Mouse (Mus musculus) intestine, embryonic 16.5 days (tissue): ENCODE data around the gene Pou2f1. TPM values are rescaled to one million over a fixed set of nuclear protein-coding genes. Genes with fewer than 3 reads are reported as not detected.

ENCODE experiments used
- ATAC-seq: fragments of 200-750 bp; cut with Nextera tagmentation; 2 replicates; pipeline ENCODE4 v1.8.0; 2017; ENCODE audit warnings: moderate TSS enrichment, moderate library complexity
- H3K27ac ChIP-seq: fragments of 300-500 bp; sonication (generic); 2 replicates; pipeline ENCODE4 v1.5.1; 2014; ENCODE audit warnings: mild to moderate bottlenecking, low read length
- H3K27me3 ChIP-seq: fragments of 300-500 bp; sonication (generic); replicated peaks from 2 replicates; pipeline ENCODE4 v1.6.1; 2014; ENCODE audit warnings: low read length, control low read depth, mixed read lengths; ENCODE audit not compliant: control insufficient read depth, insufficient read depth
- H3K36me3 ChIP-seq: fragments of 300-500 bp; sonication (generic); 2 replicates; pipeline ENCODE4 v1.6.1; 2014; ENCODE audit warnings: low read length, control low read depth; ENCODE audit not compliant: control insufficient read depth, insufficient read depth
- H3K4me1 ChIP-seq: fragments of 300-500 bp; sonication (generic); 2 replicates; pipeline ENCODE4 v1.6.1; 2014; ENCODE audit warnings: low read length, control low read depth, mixed read lengths; ENCODE audit not compliant: control insufficient read depth, insufficient read depth
- H3K4me2 ChIP-seq: fragments of 300-500 bp; sonication (generic); 2 replicates; pipeline ENCODE4 v1.6.1; 2014; ENCODE audit warnings: low read depth, low read length, control low read depth
- H3K4me3 ChIP-seq: fragments of 300-500 bp; sonication (generic); 2 replicates; pipeline ENCODE4 v1.5.1; 2014; ENCODE audit warnings: mild to moderate bottlenecking, low read length
- H3K9ac ChIP-seq: fragments of 300-500 bp; sonication (generic); 2 replicates; pipeline ENCODE4 v1.6.1; 2014; ENCODE audit warnings: low read depth, low read length
- H3K9me3 ChIP-seq: fragments of 300-500 bp; sonication (generic); 2 replicates; pipeline ENCODE4 v1.6.1; 2016; ENCODE audit warnings: low read length, control low read depth; ENCODE audit not compliant: control insufficient read depth
- WGBS: fragments of 180-500 bp; shearing (Covaris S2); extraction: QIAGEN DNeasy Blood & Tissue Kit; methylation state at CpG from one replicate; pipeline ENCODE4 v1.1.7; 2014; 5-methylcytosine and 5-hydroxymethylcytosine counted together
- polyA plus RNA-seq: library from polyadenylated mRNA; unstranded; fragments of >200 nt; fragmentation: Nextera tagmentation; extraction: Ambion mirVana; gene quantifications from 2 replicates; pipeline ENCODE4 v1.2.1, GENCODE M21; 2015

Gene Pou2f1
- polyA plus RNA-seq, 1 experiment from 2014 or later, result 8.4 TPM

DNA sequence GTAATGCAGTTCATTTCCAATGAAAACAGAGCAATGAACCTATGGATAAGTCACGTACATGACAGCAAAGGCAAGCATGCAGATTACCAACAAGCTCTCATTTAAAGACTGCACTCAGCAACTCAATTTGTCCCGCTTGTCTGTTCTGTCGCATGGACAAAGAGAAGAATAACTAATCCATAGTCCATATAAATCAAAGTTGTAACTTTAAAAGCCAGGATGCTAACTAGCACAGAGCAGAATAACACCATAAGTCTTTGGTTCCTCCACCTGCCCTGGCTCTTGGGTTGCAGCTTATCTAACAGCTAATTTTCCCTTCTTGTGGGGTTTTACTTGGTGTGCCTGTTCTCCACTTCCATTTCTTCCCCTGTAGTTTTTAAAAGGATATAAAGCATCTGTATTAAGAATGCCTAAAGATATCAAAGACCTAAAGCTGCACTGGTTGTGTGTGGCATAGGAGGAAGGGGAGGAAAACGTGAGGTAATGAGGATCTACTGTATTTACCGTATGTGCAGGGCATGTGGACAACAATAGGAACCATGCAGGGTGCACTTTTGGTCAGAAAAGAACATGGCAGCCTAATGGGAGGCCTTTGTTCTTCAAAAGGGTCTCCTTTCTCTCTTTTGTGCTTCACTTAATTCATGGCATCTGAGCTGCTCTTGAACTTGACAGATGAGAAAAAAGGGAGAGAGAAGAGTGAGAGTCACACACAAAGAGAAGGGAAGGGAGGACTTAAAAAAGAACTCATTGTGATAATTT, 36.1 kb downstream of the Pou2f1 start:
- ATAC-seq, result no peak

DNA sequence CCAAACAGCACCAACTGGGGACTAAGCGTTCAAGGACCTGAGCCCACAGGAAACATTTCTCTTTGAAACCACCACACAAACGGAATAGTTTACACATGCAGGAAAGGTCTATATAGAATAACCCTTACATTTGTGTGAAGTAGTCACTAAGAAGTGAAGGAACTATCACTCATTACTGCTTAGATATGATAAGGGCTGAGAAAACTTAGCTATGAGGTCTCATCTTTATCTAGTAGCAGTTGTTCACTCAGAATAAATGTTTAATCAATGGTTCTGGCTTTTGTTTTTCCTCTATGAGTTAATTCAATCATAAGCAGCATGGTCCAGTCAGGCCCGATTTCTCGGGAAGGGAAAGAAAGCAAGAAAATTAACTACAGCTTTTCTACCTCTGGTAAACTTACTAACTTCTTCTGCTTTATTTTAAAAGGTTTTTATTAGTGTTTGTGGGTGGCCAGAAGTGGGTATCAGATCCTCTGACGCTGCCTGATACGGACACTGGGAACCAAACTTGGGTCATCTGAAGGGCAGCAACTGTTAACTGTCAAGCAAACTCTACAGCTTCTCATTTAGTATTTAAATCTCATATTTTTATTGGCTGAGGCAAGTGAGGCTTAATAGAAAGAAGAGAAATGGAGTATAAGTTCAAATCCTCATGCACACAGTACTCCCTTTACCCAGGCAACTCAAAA, 40.7 kb downstream of the Pou2f1 start:
- WGBS, result 60% methylated on average over 6 of the region's 6 CpGs
- Histone ChIP-seq H3K27me3 (no peaks in the 10 kb centered on the region), H3K27ac (no peak overlapping the region), H3K4me3 (no peak overlapping the region), H3K4me1 (no peaks in the 10 kb centered on the region), H3K9me3 (no peaks in the 10 kb centered on the region), H3K36me3 (no peaks in the 10 kb centered on the region), H3K9ac (no peak overlapping the region), H3K4me2 (no peak overlapping the region)
- ATAC-seq, result no peak

More for the DNA sequence above, 36.1 kb downstream of the Pou2f1 start:
- no peaks in the 10 kb centered on the region for H3K36me3 ChIP-seq
- H3K27me3 ChIP-seq, result no peaks in the 10 kb centered on the region
- H3K9ac ChIP-seq, result no peak overlapping the region
- H3K4me3 ChIP-seq, result no peak overlapping the region
- H3K27ac ChIP-seq, result no peak overlapping the region
- H3K9me3 ChIP-seq, result no peaks in the 10 kb centered on the region
- H3K4me1 ChIP-seq, result no peaks in the 10 kb centered on the region
- H3K4me2 ChIP-seq, result no peak overlapping the region
- 82% methylated on average over 5 of the region's 5 CpGs for WGBS

DNA sequence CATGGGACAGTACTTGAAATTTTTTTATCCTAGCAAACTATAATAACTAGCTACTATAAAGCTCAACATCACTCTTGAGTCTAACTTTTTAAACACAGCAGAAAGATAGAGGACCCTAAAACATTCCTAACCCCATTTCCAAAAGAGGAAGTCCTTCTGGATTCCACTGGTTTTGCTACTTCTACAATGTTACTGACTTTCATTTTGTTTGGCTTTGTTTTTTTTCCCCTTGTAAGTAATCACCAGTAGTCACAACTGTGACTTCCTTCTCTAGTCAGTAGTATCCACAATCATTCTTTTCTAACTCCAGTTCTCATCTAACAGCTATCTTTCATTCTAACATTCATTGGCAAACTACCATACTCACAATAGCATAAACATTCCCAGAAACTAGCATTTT, 44.3 kb downstream of the Pou2f1 start:
- H3K4me3 ChIP-seq, result no peak overlapping the region
- ATAC-seq, result no peak
- no peaks in the 10 kb centered on the region for H3K9me3 ChIP-seq
- no peaks in the 10 kb centered on the region for H3K36me3 ChIP-seq
- no peak overlapping the region for H3K27ac ChIP-seq
- no peak overlapping the region for H3K4me2 ChIP-seq
- H3K27me3 ChIP-seq, result no peaks in the 10 kb centered on the region
- no peak overlapping the region for H3K9ac ChIP-seq
- no peaks in the 10 kb centered on the region for H3K4me1 ChIP-seq

DNA sequence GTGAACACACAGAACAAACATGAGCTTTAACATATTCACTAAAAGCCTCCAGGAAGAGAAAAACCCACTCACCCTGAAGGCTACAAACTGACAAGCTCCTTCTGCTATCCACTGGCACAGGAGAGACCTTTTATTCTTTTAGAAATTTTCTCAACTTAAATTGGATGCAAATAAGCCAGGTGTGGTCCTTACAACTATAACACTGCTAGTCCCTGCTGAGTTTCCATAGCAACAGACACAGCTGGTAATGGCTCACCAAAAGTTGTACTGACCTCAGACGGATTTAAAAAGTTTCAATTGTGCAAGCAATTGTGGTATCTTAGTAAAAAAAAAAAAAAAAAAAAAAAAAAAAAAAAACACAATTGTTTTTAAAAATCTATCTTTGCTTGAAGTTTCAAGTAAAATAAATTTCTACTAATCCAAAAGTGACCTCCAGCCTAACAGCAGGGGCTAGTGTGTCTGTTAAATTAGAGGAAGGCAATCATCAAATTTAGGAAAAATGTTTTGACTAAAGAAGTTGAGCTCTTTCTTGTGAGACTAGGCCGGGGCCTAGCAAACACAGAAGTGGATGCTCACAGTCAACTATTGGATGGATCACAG, 54.2 kb downstream of the Pou2f1 start:
- no peak overlapping the region for H3K4me2 ChIP-seq
- ATAC-seq, result no peak
- H3K36me3 ChIP-seq, result no peaks in the 10 kb centered on the region
- no peaks in the 10 kb centered on the region for H3K27me3 ChIP-seq
- H3K4me3 ChIP-seq, result no peak overlapping the region
- H3K4me1 ChIP-seq, result no peaks in the 10 kb centered on the region
- no peaks in the 10 kb centered on the region for H3K9me3 ChIP-seq
- 73% methylated on average over 2 of the region's 2 CpGs for WGBS
- H3K27ac ChIP-seq, result no peak overlapping the region
- no peak overlapping the region for H3K9ac ChIP-seq

DNA sequence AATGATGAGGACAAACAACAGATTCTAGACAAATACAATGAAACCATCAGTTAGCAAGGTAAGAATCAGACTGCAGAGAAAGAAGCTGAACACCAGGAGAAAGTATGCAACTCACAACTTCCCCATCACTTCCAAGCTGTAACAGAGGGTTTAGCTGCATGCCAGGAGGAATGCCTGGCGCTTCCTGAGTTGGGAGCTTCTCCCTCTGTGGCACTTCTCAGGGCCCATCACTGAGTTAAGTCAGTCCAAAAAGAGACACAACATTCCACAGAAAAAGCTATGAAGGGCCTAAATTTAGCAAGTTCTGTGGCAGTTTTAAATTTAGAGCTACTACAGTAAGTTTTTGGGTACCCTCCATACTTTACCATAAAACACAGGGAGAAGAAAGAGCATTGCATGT, 59.2 kb downstream of the Pou2f1 start:
- no peaks in the 10 kb centered on the region for H3K36me3 ChIP-seq
- no peak overlapping the region for H3K4me3 ChIP-seq
- no peak for ATAC-seq
- H3K9ac ChIP-seq, result no peak overlapping the region
- no peaks in the 10 kb centered on the region for H3K27me3 ChIP-seq
- H3K9me3 ChIP-seq, result no peaks in the 10 kb centered on the region
- H3K4me1 ChIP-seq, result no peaks in the 10 kb centered on the region
- no peak overlapping the region for H3K27ac ChIP-seq
- 91% methylated on average over 1 of the region's 1 CpGs for WGBS
- no peak overlapping the region for H3K4me2 ChIP-seq

DNA sequence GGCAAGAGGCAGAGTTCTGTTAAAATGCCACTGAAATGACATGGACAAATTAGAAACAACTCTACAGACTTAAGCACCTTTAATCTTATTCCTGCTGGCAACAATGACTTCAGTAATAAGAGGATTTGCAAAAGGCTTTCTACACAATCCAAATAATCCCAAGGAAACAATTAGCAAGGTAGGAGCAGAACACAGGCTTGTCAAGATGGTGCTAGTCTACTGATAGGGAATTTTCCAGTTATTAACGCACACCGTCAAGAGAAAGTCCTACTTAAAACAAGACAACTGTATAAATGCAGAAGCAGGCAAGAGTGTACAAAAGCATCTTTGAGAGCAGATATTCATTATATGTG, 67.0 kb downstream of the Pou2f1 start:
- no peak overlapping the region for H3K27ac ChIP-seq

DNA sequence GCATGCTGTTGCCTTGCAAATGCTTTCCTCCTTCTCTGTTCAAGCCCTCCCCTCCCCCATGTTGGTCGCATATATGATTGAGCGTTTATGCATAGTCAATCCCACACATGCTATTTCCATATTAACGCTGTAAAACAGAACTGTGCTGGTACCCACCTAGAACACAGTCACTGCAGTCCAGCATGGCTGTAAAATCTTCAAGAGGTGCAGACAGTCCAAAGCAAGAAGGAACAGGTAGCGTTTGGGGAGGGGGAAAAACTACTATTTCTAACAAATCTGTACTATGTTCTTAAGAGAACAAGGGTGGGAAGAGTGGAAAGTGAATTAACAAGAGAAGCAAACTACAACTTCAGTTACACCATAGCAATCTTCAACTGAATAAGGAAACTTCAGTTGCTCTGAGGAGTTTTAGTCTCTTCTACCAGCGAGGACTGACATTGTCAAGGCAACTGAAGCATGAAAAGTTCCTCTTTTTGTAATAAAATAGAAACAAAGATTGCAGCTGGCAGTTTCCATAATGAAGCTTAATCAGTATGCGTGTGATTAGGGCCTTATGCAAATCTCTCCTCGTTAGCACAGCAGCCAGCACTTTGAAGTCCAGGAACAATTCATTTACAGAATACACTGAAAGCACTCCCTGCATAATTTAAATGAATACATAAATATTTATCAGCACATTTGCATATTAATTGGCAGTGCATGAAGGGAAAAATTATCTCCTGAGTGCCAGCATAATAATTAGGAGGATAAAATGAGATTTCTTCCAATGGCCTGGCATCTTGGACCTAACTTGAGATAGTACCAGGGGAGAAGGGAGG, 67.6 kb downstream of the Pou2f1 start:
- 74% methylated on average over 7 of the region's 7 CpGs for WGBS
- H3K9me3 ChIP-seq, result no peaks in the 10 kb centered on the region

More for the DNA sequence above, 67.0 kb downstream of the Pou2f1 start:
- H3K4me3 ChIP-seq, result no peak overlapping the region
- 90% methylated on average over 2 of the region's 2 CpGs for WGBS
- no peak overlapping the region for H3K4me2 ChIP-seq
- no peaks in the 10 kb centered on the region for H3K27me3 ChIP-seq
- H3K9ac ChIP-seq, result no peak overlapping the region
- no peaks in the 10 kb centered on the region for H3K36me3 ChIP-seq
- no peaks in the 10 kb centered on the region for H3K9me3 ChIP-seq
- H3K4me1 ChIP-seq, result 0 out of 2 replicates have a peak, but pooled peaks cover under 1% of the 10 kb centered on the region
- ATAC-seq, result no peak

DNA sequence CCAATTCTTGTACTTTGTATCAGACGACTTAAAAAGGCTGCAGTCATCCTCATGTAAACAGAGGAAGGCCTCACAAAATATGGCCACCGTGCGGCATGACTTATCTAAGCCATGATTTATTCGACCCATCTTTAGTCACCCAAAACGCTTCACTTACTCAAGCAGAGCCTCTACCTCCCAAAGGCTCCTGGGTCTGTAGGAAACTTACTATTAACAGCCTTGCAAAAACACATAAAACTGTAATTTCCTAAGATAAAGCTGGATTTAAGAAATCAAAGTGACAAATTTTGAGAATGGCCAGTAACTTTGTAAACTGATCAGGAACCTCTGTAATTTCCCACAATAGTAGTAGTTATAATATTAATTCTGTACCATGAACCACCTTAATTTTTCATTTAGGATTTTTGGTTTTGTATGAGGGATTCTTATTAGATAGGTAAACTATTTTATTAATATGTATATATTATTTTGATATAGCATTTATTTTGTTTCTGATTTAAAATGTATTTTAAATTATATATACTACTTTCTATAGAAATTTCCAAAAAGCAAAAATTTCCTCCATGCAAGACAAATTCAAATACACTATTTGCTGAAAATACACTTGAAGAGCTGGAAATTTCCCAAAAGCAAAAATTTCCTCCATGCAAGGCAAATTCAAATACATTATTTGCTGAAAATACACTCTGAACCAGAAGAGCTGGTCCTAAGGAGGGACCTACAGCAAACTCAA, 68.4 kb downstream of the Pou2f1 start:
- Histone ChIP-seq H3K36me3 (no peaks in the 10 kb centered on the region), H3K4me3 (no peak overlapping the region), H3K9me3 (no peaks in the 10 kb centered on the region), H3K9ac (no peak overlapping the region), H3K4me2 (no peak overlapping the region), H3K27me3 (no peaks in the 10 kb centered on the region), H3K4me1 (0 out of 2 replicates have a peak, but pooled peaks cover 3% of the 10 kb centered on the region), H3K27ac (no peak overlapping the region)
- 63% methylated on average over 5 of the region's 5 CpGs for WGBS
- ATAC-seq, result no peak

More for the DNA sequence above, 67.6 kb downstream of the Pou2f1 start:
- Histone ChIP-seq H3K9ac (no peak overlapping the region), H3K27ac (no peak overlapping the region), H3K4me2 (no peak overlapping the region), H3K4me1 (0 out of 2 replicates have a peak, but pooled peaks cover 3% of the 10 kb centered on the region), H3K36me3 (no peaks in the 10 kb centered on the region), H3K27me3 (no peaks in the 10 kb centered on the region), H3K4me3 (no peak overlapping the region)
- ATAC-seq, result no peak
